Mouse (Mus musculus): ENCODE measurements around the gene B230307C23Rik.

DNA sequence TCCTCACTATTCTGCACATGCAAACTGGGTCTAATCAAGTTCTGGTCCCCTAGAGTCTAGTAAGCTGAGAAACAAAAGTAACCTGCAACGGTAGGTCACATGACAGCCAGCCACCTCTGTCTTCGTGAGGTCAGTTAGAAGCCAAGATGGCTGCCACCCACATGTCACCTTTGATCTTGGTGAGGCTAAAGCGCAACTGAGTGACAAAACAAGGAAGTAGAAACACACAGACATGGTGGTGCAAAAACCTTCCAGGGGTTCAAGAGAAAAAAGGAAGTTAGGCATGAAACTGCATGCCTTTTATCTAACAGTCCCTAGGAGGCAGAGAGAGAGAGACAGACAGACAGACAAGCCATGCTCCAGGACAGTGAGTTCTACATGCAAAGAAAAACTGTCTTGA, 25.0 kb downstream of the B230307C23Rik start:
- TF ChIP-seq ZNF384 (IDR thresholded peaks at IDR 0.05; ENCODE audit: low read depth, low read length), result no peak
- no peak for TF ChIP-seq MAFK (IDR thresholded peaks at IDR 0.05; ENCODE audit: insufficient read depth, low read depth, low read length)
